Mouse (Mus musculus) heart, postnatal 4 days (tissue): Measurements from ENCODE around the gene Depp1. TPM values are rescaled to one million over a fixed set of nuclear protein-coding genes. Genes with fewer than 3 reads are reported as not detected.

Experiments
- DNase-seq: peaks from one replicate; pipeline ENCODE4 v3.0.0; 2021
- total RNA-seq, 2 experiments: library from RNA; stranded (reverse); gene quantifications; 2 replicates each; pipeline ENCODE4 v1.2.3; 2021

Depp1 gene
- total RNA-seq, 2 experiments from 2014 or later: 36.8 to 42.9 TPM

DNA sequence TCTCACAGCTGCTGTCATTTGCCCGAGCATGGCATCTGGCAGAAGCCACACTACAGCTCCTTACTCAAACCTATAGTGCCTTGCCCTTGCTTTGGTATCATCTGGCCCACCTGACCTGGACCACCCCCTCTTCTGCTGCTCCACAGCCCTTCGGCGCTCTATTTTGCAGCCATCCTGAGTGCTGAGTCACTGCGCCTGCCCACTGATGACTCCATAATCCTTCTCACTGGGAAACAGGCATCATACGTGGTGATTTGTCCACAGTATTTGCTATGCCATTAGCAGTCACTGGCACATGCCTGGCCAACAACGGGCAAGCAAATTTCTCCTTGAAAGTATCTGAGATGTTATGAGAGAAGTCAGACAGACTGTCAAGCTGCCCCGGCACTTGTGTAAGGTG is 598 bp upstream of the Depp1 start:
- DNase-seq: no peak

GRCm38 (mm10) chr6:116651437-116652118 is 1.2 kb downstream of the Depp1 start:
- peak; percentile 85 for DNase-seq

- no peak for DNase-seq
Measured at GRCm38 (mm10) chr6:116653191-116653590, 2.8 kb downstream of the Depp1 start.

GRCm38 (mm10) chr6:116653684-116654454 is 3.5 kb downstream of the Depp1 start:
- peak; percentile 75 for DNase-seq

DNA sequence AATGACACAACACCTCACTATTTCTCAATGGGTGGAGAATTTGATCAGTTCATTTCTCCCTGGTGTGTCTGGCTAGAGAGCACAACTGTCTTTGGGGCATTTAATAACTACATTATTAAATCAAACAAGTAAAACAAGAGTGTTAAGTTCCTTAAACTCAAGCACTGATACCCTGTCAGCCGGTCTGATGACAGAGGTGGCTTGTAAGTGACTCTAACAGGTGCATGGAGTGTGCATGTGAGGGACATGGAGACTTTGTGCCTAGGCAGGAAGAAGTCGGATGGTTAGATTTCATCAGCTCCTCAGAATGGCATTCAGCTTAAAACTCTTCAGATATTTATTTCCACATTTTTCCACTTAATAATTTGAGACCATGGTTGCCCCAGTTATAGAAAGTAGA is 13.0 kb downstream of the Depp1 start:
- DNase-seq: no peak

GRCm38 (mm10) chr6:116664031-116664430 is 13.6 kb downstream of the Depp1 start:
- DNase-seq: no peak

DNA sequence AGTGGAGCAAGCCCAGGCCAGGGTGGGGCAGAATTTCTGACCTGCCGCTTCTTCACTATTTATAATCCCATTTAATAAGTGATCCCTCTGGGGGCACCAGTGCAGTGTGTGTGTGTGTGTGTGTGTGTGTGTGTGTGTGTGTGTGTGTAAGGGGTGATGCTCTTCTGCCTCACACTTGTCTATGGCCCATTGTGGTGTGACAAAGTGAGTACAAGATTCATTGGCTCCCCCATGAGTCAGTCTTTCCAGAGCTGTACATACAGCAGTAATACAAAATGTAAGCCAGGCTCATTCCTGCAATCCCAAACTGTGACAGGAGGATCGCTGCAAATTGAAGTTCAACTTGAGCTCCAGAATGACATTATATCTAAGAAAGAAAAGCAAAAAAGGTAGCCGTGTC is 14.4 kb downstream of the Depp1 start:
- no peak for DNase-seq

- DNase-seq: no peak
Measured at GRCm38 (mm10) chr6:116666085-116666750, 15.8 kb downstream of the Depp1 start.

DNA sequence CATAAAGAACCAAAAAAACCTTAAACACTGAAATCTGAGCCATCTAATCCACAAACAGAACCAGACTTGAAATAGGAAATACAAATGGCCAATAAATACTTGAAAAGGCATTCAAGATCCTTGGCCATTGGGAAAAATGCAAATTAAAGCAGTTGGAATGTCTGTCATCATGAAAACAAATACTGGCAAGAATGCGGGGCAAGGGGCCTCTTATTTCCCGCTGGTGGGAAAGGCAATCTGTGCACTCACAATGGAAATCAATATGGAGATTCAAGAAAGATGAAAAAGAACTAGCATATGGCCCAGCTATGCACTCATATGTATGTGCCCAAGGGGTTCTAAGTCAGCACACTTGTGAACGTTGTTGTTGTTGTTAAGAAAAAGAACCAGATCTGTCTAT is 16.5 kb downstream of the Depp1 start:
- no peak for DNase-seq

GRCm38 (mm10) chr6:116667382-116667781 is 17.0 kb downstream of the Depp1 start:
- DNase-seq: no peak

- DNase-seq: no peak
Measured at GRCm38 (mm10) chr6:116668682-116669470, 18.5 kb downstream of the Depp1 start.

- DNase-seq: no peak
Measured at GRCm38 (mm10) chr6:116670144-116670543, 19.7 kb downstream of the Depp1 start.

- DNase-seq: peak; percentile 54
Measured at GRCm38 (mm10) chr6:116671031-116671430, 20.6 kb downstream of the Depp1 start.

DNA sequence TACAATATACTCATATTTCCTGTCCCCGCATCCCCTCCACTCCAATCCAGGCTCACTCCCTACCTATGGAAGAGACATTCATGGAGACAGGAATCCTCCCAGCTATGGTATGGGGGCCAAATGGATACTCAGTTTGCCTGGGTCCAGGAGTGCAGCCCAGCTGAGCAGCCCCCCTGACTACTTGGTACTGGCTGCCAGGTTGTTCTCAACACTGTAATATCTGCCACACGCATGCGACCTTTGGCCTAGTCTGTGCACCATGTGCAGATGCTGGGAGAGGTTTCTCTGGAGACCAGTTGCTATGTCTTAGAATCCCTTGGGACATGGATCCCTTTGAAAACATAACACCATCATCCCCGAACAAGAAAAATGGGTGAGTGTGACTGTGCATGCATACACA is 21.4 kb downstream of the Depp1 start:
- DNase-seq: no peak

- peak; percentile 9 for DNase-seq
Measured at GRCm38 (mm10) chr6:116672349-116672748, 21.9 kb downstream of the Depp1 start.

GRCm38 (mm10) chr6:116673471-116674282 is 23.3 kb downstream of the Depp1 start, which contains the start of gene Rassf4:
Rassf4 (minus strand) TSS chr6:116673952.
- peak; percentile 85 for DNase-seq

DNA sequence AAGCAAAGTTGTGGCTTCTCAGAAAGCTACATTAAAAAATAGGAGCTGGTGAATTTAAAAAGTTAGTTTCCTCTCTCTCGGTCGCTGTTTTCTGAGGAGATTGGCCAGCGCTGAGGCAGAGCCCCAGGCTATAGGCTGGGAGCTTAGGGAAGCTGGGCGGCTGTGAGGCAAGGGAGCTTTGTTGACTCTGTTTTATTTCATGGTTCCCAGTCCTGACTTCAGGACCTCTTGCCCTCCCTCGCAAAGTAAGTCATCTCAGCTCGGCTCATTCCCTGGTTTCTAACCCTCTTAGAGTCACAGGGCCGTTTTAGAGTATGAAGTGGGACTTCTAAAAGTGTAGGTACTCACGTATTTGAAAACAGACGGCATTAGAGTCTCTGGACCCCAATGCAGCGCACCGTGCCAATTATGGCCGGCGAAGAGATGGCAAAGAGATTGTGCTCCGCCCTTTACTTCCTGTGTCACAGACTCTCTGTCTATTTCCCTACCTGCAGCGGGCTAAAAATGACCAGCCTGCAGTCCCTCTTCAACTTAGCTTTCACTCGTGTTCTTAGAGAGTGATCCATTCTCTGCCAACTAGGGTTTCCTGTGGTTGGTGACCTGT is 24.0 kb downstream of the Depp1 start:
- DNase-seq: no peak

DNA sequence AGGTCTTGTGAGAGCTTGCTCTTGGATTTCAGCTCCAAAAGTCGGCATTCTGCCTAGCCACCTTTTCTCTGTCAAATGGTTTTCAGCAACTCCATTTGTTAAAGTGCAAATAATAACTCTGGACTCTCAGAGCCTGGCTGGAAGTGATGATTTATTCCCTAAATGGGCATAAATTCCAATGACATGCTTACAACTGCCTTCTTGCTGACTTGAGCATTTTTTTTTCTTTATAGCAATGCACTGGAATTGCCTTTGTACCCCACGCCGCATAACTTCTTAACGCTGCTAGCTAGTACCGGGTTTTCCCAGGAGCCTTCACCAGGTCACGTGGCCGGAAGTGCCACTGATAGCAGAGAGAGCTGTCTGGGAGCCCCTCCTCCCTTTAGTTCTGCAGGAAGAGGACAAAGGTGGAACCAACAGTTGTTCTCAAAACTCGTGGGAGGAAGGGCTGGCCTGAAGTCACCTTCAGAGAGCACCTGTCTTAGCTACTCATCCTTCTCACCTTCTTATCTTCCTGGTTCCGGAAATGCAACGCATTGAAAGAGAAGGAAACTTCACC is 26.0 kb downstream of the Depp1 start:
- DNase-seq: peak; percentile 55

- DNase-seq: no peak
Measured at GRCm38 (mm10) chr6:116677321-116677720, 26.9 kb downstream of the Depp1 start.

- DNase-seq: no peak
Measured at GRCm38 (mm10) chr6:116679563-116680288, 29.3 kb downstream of the Depp1 start.
